Mouse (Mus musculus): Measurements from ENCODE around the gene Gpc2.

DNA sequence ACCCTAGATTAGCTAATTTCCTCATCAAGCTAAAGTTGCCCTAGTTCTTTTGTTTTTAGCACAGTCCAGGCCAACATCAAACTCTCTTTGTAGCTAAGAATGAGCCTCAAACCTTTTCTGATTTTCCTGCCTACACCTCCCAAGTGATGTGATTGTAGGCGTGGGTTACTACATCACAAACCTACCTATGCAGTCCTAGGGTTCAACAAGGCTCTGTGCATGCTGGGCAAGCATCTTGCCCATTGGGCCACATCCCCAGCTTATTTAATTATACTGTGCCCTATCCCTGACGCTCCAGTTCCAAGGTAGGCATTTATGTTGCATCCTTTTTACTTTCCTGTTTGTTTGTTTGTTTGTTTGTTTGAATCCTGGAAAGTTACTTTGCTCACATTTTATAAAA is 54.1 kb downstream of the Gpc2 start, which contains the start of gene Nxpe5:
- TF ChIP-seq POLR2A (IDR thresholded peaks at IDR 0.05; ENCODE audit: borderline replicate concordance, low read depth, low read length) (no peak), CTCF (IDR thresholded peaks at IDR 0.05; ENCODE audit: low read depth, low read length) (no peak)

Measured in bone marrow macrophage, adult 2 months (primary cell).